Mouse (Mus musculus) ES-E14 (cell line): ENCODE measurements around the gene Lrriq4. TPM values are rescaled to one million over a fixed set of nuclear protein-coding genes. Genes with fewer than 3 reads are reported as not detected.

Experiments
- DNase-seq: peaks from one replicate; pipeline ENCODE4 v3.0.0-alpha.2; 2013; ENCODE audit warnings: low read depth, low spot score
- H3K27ac ChIP-seq: 2 replicates; pipeline ENCODE4 v1.5.1; 2012; ENCODE audit warnings: low read depth, mild to moderate bottlenecking, low read length, moderate library complexity, mixed read lengths; ENCODE audit not compliant: poor library complexity, insufficient read depth, severe bottlenecking
- H3K36me3 ChIP-seq: 2 replicates; pipeline ENCODE4 v1.6.1; 2012; ENCODE audit warnings: mild to moderate bottlenecking, low read length, moderate library complexity, mixed read lengths; ENCODE audit not compliant: control insufficient read depth, poor library complexity, insufficient read depth, severe bottlenecking
- H3K4me1 ChIP-seq, 2 experiments: fragments of 150-350 bp in 1 of 2; sonication (generic) in 1 of 2; 2 replicates each; pipeline ENCODE4 v1.6.1; 2012; ENCODE audit warnings: low read length in 2 of 2, mild to moderate bottlenecking in 1 of 2, mixed read lengths in 1 of 2; ENCODE audit not compliant: control insufficient read depth in 2 of 2, insufficient read depth in 2 of 2, poor library complexity in 1 of 2
- H3K4me3 ChIP-seq, 2 experiments: fragments of 150-350 bp in 1 of 2; sonication (generic) in 1 of 2; 2 replicates each; pipeline ENCODE4 v1.5.1; 2012; ENCODE audit warnings: low read length in 2 of 2, low read depth in 1 of 2, mild to moderate bottlenecking in 1 of 2, mixed read lengths in 1 of 2; ENCODE audit not compliant: insufficient read depth in 1 of 2, poor library complexity in 1 of 2, severe bottlenecking in 1 of 2
- H3K9ac ChIP-seq: 2 replicates; pipeline ENCODE4 v1.6.1; 2012; ENCODE audit warnings: low read depth, mild to moderate bottlenecking, low read length, mixed read lengths; ENCODE audit not compliant: poor library complexity, insufficient read depth, severe bottlenecking
- H3K9me3 ChIP-seq: fragments of 150-350 bp; sonication (generic); 2 replicates; pipeline ENCODE4 v1.6.1; 2012; ENCODE audit warnings: low read depth, mild to moderate bottlenecking, low read length; ENCODE audit not compliant: control insufficient read depth, insufficient read depth
- CHD2 ChIP-seq: IDR thresholded peaks from 2 replicates; pipeline ENCODE4 v1.6.1; 2014; ENCODE audit warnings: mild to moderate bottlenecking, low read depth, low read length, inconsistent platforms
- HCFC1 ChIP-seq: IDR thresholded peaks from 2 replicates; pipeline ENCODE4 v1.6.1; 2012; ENCODE audit warnings: low read length, inconsistent platforms, borderline replicate concordance; ENCODE audit not compliant: insufficient read depth
- MAFK ChIP-seq: IDR thresholded peaks from 2 replicates; pipeline ENCODE4 v1.6.1; 2014; ENCODE audit warnings: mild to moderate bottlenecking, low read depth, low read length, inconsistent platforms; ENCODE audit not compliant: insufficient read depth
- ZC3H11A ChIP-seq: IDR thresholded peaks from 2 replicates; pipeline ENCODE4 v1.6.1; 2012; ENCODE audit warnings: low read depth, mild to moderate bottlenecking, inconsistent platforms, low read length, borderline replicate concordance
- ZNF384 ChIP-seq: IDR thresholded peaks from 2 replicates; pipeline ENCODE4 v1.6.1; 2012; ENCODE audit warnings: low read depth, low read length, inconsistent platforms
- in situ Hi-C, 2 experiments: fragments of 600-800 bp; cut with MboI; formaldehyde crosslinking; loops; one replicate each; pipeline ENCODE4 v1.15.1; 2025; ENCODE audit warnings: low sequenced_read_pairs in 2 of 2, inconsistent platforms in 1 of 2; ENCODE audit not compliant: unreplicated experiment in 2 of 2
- total RNA-seq: library from RNA; depleted of rRNA; stranded (reverse); fragments of 300-350 nt; gene quantifications from 2 replicates; pipeline ENCODE4 v1.2.3, GENCODE M21; 2012

The Lrriq4 gene
- total RNA-seq, 1 experiment = 1.9 TPM

DNA sequence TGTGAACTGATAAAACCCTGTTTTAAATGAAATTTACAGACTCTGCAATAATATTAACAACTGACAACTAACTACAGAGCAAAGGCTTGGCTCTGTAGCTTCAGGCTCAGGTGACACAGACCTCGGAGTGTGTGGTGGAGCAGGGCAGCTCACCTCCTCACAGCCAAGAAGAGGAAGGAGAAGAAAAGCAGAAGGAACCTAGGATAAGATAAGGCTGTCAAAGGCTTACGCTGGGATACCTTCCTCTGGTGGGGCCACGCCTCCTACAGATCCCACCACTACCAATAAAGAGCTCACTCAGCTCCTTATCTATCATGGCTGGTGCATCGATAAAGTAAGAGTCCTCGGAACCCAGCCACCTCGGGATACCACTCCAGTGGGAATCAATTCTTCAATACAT, 38.9 kb downstream of the Lrriq4 start:
- no peak overlapping the region for H3K9ac ChIP-seq
- H3K27ac ChIP-seq = no peak overlapping the region
- peaks cover 0 to 2% of the 10 kb centered on the region in 2 experiments; a peak in 1 of 4 replicates for H3K4me1 ChIP-seq
- no peak for DNase-seq
- no peak for TF ChIP-seq ZNF384
- TF ChIP-seq CHD2 = no peak
- no peak for TF ChIP-seq MAFK
- no peak for TF ChIP-seq HCFC1
- no peak for TF ChIP-seq ZC3H11A
- no peaks in the 10 kb centered on the region for H3K9me3 ChIP-seq
- H3K36me3 ChIP-seq = peaks cover 4% of the 10 kb centered on the region; the same call in 1 of the 2 replicates
- in situ Hi-C loops = no loop called here
- H3K4me3 ChIP-seq = no peak overlapping the region

DNA sequence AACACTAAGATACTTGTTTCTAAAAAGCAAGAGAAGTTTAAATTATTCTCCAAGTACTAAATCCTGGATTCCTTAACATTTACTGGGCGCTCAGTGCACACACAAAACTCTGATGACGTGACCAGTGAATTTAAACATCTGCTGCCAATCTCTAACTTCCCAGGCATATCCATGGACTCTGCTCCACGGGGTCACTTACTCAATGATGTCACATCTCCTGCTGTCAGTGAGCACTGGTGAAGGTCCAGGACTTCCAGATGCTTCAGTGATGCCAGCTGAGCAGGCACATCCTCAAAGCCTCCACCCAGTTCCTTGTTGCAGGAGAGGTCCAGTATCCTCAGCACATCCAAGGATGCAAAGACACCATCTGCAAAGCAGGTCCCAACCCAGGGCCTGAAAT, 42.9 kb downstream of the Lrriq4 start:
- Histone ChIP-seq H3K27ac (no peak overlapping the region), H3K9me3 (no peaks in the 10 kb centered on the region), H3K4me1 (no peaks in the 10 kb centered on the region; a peak in 2 of 4 replicates), H3K4me3 (no peak overlapping the region), H3K9ac (no peak overlapping the region), H3K36me3 (peaks cover 2% of the 10 kb centered on the region; the same call in 1 of the 2 replicates)
- DNase-seq = no peak
- TF ChIP-seq HCFC1 (no peak), ZC3H11A (no peak), ZNF384 (no peak), MAFK (no peak), CHD2 (no peak)
- in situ Hi-C loops = no loop called here

DNA sequence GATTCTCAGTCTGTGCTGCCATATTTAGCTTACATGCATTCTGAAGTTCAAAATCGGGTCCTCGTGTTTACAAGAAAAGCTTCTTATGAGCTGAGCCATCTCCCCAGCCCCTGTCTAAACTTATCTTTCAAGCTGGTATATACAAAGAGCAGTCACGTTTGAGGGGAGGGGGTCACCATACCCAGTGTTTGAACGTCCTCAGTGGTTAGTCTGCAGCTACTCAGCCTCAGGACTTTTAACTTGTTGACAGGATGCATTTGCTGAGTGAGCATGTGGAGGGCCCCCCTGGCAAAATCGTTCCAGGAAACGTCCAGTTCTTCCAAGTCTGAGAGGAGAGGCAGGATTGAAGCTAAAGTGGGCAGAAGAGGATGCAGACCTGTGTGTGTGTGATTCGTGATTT, 46.7 kb downstream of the Lrriq4 start:
- H3K9ac ChIP-seq = no peak overlapping the region
- no peak overlapping the region for H3K27ac ChIP-seq
- peaks cover 0 to 2% of the 10 kb centered on the region in 2 experiments; a peak in 2 of 4 replicates for H3K4me1 ChIP-seq
- no peak overlapping the region for H3K4me3 ChIP-seq
- DNase-seq = no peak
- no peaks in the 10 kb centered on the region for H3K9me3 ChIP-seq
- in situ Hi-C loops = no loop called here
- no peak for TF ChIP-seq MAFK
- no peak for TF ChIP-seq ZNF384
- no peak for TF ChIP-seq CHD2
- no peak for TF ChIP-seq ZC3H11A
- TF ChIP-seq HCFC1 = no peak
- H3K36me3 ChIP-seq = peaks cover 4% of the 10 kb centered on the region; the same call in 1 of the 2 replicates

GRCm38 (mm10) chr3:30695661-30696060, 51.4 kb downstream of the Lrriq4 start:
- Histone ChIP-seq H3K4me3 (no peak overlapping the region), H3K4me1 (peaks cover 4 to 6% of the 10 kb centered on the region in 2 experiments; a peak in 2 of 4 replicates), H3K27ac (no peak overlapping the region; the same call in 1 of the 2 replicates), H3K36me3 (peaks cover 2% of the 10 kb centered on the region; the same call in 1 of the 2 replicates), H3K9ac (no peak overlapping the region), H3K9me3 (no peaks in the 10 kb centered on the region)
- DNase-seq = no peak
- TF ChIP-seq CHD2 (no peak), HCFC1 (no peak), ZNF384 (no peak), ZC3H11A (no peak), MAFK (no peak)
- in situ Hi-C loops = no loop called here

- no peak overlapping the region for H3K9ac ChIP-seq
- peaks cover 2% of the 10 kb centered on the region; the same call in 1 of the 2 replicates for H3K36me3 ChIP-seq
- TF ChIP-seq HCFC1 (no peak), ZC3H11A (peak; percentile 44; the same call in 1 of the 2 replicates)
- in situ Hi-C loops = no loop called here
- DNase-seq = peak; percentile 69
- peaks cover 4 to 6% of the 10 kb centered on the region in 2 experiments; a peak in 1 of 4 replicates for H3K4me1 ChIP-seq
- H3K4me3 ChIP-seq = no peak overlapping the region
- no peaks in the 10 kb centered on the region for H3K9me3 ChIP-seq
- H3K27ac ChIP-seq = no peak overlapping the region
Measured at GRCm38 (mm10) chr3:30696346-30696745, 52.0 kb downstream of the Lrriq4 start.
